Mouse (Mus musculus) spleen, adult 18-20 months (tissue): Measurements from ENCODE around the gene Agbl4.

ENCODE experiments used
- DNase-seq, 2 experiments: peaks; one replicate each; pipeline ENCODE4 v3.0.0; 2022; ENCODE audit warnings: mixed read lengths in 2 of 2

Agbl4 gene

DNA sequence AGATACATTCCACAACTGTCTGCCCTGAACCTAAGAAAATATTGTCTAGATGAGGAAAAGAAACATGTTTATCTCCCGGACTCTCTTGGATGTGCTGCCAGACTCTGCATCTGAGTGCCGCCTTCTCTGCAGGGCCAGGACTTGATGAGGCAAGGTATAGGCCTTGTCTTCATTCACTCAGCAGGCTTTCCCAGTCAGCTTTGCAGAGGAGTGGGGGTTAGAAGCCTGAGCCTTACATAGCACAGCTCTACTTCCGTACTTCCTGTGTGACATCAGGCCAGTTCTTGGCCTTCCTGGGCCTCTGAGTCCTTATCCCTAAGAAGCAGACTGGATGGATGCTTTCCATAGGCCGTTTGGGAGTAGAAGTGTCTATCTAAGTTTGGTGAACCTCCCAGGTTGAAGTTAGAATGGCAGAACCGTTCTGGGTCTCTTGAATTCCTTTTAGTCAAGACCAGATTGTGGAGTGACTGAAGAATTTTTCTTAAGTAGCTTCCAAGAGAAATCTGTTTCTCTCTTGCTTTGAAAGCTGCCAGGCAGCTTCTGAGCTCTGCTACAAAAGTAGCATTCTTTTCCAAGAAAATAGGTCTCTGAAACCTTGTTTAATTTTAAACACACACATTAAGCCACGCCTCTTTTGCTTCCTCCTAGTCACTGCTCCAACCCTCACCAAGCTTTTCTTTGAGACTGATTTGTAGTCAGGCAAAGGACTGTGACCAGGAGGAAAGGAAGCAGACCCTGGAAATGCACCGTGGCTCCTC, 1052.2 kb downstream of the Agbl4 start:
- DNase-seq = no peak

DNA sequence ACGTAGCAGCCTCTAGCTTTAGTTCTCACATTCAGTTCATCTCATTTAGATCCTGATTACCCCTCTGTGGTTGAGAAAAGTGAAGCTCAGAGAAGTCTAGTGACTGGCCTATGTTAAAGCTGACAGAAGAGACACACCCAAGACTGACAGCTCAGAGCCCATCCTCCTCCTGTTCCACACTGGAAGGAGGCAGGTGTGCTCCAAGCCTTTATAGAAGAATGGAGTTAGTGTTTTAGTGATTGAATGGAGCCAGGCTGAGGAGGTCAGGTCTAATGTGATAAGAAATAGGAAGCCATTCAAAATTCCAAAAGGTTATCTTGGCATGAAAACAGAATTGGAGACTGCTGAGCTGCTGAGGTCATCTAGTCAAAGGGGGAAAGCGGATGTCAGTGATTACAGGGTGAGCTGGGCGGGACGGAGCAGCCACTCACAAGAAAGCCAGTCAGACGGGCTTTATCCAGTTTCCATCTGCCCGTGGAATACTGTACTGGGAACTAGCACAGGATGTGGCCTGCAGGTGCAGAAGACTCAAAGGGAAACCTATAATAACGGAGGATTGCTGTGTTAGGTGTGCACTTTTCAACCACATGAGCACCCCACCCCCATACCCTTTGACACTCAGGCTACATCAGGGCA, 1053.9 kb downstream of the Agbl4 start:
- no peak for DNase-seq

- DNase-seq = no peak
Measured at GRCm38 (mm10) chr4:111452192-111452591, 1054.7 kb downstream of the Agbl4 start.

DNA sequence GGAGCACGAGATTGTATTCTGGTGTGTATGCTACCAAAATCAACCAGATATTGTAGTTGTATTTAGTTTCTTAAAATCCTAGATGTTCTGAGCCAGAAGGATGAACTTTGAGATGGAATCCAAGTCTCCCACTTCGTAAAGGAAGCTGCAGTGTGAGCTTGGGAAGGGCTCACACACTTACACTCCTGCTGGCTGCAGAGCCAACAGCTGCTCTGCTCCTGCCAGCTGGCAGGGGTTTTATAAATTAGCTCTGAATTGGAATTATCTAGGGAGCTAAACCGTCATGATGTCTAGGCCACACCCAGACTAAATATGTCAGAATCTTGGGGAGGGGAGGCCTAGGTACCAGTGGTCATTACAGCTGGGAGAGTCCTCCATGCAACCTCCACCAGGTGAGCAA, 1055.8 kb downstream of the Agbl4 start:
- no peak for DNase-seq

DNA sequence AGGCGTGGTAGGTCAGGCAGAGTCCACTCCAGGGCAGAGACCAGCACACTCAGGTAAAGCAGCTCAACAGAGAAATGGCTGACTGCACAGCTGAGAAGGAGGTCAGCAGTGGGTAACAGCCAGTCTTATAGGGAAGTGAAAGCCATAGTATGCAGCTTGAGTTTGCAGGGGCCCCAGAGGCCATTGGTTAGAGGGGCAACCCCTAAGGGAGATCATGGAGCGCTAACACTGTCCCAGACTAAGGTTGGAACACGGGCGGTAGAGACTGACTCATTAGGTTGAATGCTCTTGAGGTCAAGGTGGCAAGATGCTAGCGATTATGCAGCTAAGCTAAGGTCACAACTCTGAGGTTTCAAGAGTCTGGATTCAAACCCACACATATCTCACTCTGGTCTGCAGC, 1058.2 kb downstream of the Agbl4 start:
- peak; percentile 35 for DNase-seq

DNA sequence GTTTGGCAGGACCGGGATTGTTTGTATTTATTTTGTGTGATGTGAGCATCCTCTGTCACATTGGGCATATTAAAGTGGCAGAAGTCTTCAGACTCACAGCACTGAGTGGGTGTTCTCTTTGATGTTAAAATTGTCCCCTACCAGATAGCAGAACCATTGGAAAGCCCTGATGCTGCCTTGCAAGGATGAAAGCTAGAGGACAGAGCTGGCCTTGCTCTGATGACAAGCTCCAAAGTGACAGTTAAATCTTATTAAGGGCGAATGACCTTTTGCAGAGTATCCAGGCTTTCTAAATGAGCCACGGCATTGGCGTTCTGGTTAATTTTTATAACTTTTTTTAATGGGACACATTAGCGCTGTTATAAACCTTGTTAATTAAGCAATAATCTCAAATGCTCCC, 1060.1 kb downstream of the Agbl4 start:
- DNase-seq = no peak

DNA sequence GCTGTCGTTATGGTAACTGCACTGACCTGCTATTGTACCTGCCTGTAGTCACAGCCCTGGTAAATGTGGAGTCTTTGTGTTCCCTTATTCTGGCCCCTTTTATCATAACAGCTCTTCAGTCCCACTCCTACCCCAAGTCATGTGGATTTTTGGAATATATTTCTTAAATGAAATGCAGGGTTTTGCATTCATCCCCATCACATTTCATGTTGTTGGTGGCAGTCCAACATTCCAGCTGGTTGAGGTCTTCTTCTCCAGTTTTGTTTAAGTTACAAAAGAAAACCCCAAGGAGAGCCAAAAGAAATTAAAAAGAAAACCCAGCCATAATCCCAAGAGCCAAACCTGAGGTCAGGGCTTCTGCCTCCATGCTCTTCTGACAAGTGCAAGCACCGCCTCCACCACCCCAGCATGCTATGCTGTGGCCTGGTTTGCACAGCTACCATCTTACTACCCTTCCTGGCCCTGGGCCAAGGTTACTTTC, 1069.9 kb downstream of the Agbl4 start:
- no peak for DNase-seq

GRCm38 (mm10) chr4:111467796-111468195, 1070.3 kb downstream of the Agbl4 start:
- no peak for DNase-seq

GRCm38 (mm10) chr4:111469847-111470246, 1072.4 kb downstream of the Agbl4 start:
- no peak for DNase-seq

- no peak for DNase-seq
Measured at GRCm38 (mm10) chr4:111471726-111472125, 1074.3 kb downstream of the Agbl4 start.

DNA sequence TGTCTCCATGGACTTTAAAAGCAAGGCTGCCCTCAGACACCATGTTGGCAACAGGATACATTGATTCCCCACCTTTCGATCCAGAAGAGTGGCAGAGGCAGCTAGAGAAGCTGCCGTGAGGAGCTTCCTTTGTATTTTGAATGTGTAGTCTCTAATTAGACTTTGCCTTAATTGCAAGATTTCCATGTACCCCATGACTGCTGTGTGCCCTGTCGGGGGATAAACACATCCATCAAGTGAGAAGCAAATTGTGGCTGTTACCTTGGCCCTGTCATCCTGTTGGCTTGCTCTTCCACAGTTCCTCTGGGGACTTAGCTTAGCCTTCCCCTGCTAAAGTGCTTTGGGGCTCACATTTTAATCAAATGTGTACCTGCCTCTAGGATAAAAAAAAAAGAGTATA, 1075.0 kb downstream of the Agbl4 start:
- no peak for DNase-seq

DNA sequence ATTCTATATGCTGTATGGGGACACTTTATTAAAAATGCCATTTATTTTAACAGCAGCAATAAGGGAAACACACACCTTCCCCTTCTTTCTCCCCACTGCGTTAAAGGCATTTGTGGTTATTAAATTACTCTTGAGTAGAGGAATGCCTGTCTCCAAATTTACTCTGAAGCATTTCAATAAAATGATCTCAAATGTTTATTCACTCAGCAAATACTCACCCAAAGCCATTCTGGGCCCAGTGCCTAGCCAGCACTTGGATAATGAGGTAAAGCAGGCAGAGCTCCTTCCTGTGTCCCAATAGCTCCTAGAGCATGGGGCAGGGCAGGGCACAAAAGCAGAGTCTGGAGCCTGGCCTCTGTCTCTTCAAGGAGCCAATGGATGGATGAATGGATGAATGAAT, 1075.6 kb downstream of the Agbl4 start:
- no peak for DNase-seq

DNA sequence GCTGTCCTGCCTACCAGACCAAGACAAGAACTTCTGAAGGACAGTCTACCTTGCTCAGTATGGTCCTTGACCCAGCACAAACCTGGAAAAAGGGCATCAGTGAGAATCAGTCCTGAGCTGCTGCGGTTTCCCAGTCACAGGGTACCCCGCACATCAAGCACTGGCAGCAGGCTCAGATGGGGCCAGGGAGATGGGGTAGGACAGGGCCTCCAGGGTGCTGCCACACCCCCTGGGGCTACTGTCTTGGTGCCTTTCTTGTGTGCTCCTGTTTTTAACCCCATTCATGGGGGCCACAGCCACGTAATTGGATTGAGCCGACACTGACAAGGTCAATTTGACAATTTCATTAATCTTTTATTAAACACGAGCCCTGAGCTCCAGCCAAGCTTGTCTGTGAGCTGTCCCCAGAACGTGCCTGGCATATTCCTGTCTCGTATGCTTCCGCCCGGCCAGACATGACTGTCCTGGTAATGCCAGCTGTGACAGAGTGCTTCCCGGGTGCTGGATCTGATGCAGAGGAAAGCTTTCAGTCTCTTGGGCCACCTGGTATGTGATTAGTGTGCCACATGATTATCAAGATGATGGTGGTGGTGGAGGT, 1078.0 kb downstream of the Agbl4 start:
- no peak for DNase-seq

DNA sequence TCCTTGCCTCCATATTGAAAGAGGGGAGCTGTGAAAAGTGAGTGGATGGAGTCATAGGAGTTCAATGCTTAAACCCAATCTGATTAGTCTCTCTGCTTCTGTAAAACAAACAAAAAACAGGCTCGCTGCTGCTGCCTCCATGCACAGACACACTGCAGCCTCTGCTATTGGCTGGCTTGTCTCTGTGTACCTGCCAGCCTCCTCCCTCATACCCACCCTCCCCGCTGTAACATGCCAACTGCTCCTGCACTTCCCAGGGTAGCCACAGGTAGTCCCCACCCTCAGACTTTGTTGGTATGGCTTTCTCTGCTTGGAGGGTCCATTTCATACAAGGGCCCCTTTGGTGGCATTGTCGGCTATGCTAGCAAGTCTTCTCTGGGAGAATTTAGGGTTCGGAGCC, 1080.0 kb downstream of the Agbl4 start:
- no peak for DNase-seq

DNA sequence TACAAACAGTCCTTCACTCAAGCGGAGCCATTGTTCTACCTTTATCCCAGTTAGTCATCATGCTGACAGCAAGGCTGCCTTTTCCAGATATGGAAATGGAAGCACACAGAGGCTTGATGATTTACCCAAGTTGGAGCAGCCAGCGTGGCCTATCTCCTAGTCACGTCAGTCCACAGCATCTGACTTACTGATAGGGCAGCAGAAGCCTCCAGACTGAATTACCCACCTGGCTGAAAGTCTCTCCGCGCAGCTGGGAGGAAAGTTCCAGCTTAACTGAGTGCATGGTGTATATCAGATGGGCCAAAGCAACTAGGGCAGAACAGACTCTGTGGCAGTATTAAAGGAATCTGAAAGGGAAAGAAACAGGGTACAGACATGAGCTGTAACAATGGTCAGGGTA, 1086.0 kb downstream of the Agbl4 start:
- no peak for DNase-seq

GRCm38 (mm10) chr4:111485189-111485588, 1087.7 kb downstream of the Agbl4 start:
- peak in 1 of 2 experiments; percentile 8 for DNase-seq

GRCm38 (mm10) chr4:111486187-111486586, 1088.7 kb downstream of the Agbl4 start:
- no peak for DNase-seq

DNA sequence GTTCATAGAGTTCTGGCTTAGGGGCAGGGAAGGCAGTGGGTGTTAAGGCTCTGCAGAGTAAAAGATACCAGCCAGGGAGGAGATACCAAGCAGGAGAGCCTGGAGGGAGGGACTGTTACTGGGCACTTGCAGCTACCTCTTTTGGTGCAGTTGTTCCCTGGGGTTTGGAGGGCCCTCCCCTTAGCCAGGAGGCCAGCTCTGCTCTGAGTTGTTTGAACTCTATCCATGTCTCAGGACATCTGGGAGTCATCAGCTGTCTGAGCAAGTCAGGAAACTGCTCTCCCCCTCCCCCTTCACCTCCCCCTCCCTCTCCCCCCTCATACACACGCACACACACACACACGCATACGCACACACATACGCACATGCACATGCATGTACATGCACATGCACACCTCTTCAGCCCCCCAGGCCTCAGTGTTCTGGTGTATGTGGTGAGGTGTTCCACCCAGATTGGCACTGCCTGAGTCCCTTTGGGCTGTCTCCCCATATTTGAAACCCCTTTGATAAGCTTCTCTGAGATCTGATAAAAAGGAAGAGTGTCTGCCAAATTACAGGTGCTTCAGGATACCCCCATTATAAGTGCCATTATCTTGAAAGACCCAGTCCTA, 1089.9 kb downstream of the Agbl4 start:
- DNase-seq = no peak

- DNase-seq = peak; percentile 34 to 65
Measured at GRCm38 (mm10) chr4:111493750-111494404, 1096.4 kb downstream of the Agbl4 start.

DNA sequence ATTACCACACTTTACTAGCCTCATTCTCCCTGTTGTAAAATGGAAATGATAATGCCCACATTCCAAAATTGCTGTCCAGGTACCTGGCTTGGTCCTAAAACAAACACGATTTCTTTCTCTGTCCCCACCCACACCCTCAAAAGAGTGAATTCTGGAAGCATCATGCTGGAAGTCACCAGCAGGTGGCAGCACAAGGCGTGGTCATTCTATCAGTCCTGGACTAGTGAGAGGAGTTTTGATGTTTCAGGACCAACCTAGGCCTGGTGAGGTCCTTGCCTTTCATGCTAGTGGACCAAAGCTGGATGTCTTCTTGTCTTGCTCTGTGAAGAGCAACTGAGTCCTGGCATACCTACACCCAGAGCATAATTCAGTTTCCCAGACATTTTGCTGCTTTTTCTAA, 1098.5 kb downstream of the Agbl4 start:
- DNase-seq = peak; percentile 38 to 78

DNA sequence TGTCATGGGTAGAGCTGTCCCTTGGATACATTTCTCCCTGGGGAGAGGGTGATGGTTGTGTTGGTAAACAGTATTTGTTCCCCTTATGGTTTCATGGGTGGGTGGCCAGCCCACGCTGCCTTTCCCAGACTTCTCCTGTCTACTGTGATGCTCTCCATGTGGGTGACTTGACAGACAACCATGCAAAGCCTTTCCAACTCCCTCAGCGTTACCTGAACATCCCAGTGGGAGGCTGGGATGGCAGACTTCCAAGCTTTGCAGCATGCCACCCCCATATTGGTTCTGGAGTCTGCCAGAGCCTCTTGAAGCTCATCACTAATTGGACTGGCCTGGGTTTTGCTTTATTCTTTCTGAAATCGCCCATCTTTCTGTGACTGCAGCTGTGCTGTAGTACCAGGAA, 1101.3 kb downstream of the Agbl4 start:
- DNase-seq = no peak

GRCm38 (mm10) chr4:111501441-111501840, 1104.0 kb downstream of the Agbl4 start:
- no peak for DNase-seq
